Mouse (Mus musculus): ENCODE data around the gene Filip1.
"Not testable (repeated sequence)": the region's sequence is repeated elsewhere in the genome, so short reads cannot be mapped to it uniquely, and the experiment has no call there.

Gene Filip1

DNA sequence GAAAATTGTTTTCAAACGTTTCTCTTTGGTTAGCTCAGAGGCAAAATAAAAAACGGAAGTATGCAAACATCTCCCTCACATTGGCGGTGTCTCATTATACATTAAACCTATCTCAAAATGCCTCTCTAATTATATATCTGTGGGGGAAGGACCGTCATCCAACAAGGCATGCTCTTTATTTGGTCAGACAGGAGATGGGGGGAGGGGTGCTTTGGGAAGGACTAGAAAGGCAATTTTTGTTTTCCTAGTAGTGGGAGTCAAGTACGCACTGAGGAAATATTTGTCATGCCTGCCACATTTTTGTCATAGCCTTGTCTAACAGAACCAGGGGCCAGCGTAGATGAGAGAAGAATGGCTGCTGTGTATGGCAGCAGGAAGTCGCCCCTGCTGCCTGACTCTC lies at the start of gene Filip1:
Filip1 (minus strand) TSS at position 101 of the 400 bp plus-strand sequence.
- DNase-seq (ENCODE audit: low read depth, low spot score), result peak; percentile 8

DNA sequence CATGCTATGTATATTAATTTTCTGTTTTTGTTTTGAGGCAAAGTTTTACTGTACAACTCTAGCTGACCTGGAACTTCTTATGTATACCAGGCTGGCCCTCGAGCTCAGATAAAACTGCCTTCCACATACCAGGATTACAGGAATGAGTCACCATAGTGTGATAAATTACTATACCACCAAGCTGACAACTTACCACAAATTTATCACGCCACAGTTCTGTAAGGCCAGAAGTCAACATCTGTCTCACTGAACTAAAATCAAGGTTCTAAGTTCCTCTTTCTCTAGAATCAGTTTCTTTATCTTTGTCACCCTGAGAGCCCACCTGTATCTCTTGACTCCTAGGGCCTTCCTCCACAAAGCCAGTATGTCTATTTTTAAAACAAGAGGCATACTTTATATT lies 45.0 kb upstream of the Filip1 start:
- DNase-seq (ENCODE audit: low read depth, low spot score), result no peak

DNA sequence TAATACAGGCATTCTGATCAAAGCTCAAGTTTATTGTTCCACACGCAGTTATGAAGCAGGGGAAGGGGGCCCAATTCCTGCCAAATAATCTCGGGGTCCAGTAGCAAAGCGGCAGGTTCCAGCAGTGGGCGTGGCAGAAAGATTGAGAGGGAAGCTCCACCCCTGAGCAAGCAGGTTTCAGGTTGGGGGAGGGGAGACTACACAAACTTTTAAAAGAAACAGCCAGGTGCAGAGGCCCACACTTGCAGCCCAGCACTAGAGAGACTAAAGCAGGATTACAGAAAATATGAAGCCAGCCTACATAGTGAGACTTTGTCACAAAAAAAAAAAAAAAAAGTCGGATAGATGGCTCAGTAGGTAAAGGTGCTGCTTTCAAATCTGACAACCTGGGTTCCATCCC lies 40.3 kb upstream of the Filip1 start:
- no peak for DNase-seq (ENCODE audit: low read depth, low spot score)

DNA sequence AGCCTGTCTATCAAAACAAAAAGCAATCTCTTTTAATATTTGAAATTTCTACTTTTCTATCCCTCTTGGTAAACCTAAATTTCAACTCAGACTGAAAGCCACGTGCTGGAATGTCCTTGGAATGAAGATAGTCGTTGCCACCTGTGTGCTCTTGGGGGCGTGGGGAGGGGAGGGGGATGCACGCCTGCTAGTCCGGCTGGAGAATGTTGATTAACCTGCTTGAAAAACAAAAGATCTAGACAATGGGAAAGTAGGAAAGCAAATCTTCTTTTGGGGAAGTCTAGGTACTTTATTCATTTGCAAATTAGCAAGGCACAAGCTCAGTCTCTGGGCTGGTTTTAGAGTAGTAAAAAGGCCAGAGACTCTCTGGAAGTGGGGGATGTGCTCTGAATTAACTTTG lies 36.6 kb upstream of the Filip1 start:
- DNase-seq (ENCODE audit: low read depth, low spot score), result not testable (repeated sequence)

DNA sequence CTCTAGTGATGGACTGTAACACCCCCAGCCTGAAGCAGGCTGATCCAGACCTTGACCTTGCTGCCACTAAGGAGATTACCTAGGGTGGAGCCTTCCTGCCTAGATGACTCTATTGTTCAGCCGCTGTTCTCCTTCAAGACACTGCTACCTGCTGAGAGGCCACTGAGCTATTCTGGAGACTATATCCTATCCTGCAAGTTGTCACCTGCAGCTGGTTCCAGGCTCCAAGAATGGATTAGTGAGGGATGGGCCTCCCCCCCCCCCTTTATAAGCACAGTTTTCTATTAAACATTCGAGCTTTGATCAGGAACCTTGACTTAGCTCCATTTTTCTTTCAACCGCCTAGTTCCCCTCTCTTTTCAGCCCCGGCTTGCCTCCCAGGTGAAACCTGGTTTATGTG lies 31.6 kb upstream of the Filip1 start:
- DNase-seq (ENCODE audit: low read depth, low spot score), result not testable (repeated sequence)

DNA sequence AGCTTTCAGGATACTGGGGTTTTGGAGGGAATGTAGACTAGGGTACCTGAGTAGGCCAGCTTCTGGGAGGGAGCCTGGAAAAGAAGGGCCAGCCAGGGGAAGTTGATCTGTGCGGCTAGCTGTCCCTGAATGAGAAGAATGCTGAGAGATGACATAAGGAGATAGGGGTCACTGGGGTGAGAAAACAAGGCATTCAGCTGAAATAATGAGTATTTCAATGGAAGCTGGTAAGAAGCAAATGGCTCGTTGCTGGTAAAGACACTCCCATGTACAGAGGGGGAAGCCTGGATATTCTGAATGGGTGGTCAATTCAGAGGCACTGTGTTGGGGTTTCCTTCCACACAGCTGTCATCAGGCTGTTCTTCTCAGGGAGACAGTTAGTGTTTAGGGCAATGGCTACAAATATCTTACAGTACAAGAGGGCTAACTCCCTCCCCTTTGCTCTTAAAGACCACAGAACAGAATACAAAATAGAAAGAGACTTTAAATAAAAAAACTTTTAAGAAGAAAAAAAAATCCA lies 26.7 kb upstream of the Filip1 start:
- no peak for DNase-seq (ENCODE audit: low read depth, low spot score)

DNA sequence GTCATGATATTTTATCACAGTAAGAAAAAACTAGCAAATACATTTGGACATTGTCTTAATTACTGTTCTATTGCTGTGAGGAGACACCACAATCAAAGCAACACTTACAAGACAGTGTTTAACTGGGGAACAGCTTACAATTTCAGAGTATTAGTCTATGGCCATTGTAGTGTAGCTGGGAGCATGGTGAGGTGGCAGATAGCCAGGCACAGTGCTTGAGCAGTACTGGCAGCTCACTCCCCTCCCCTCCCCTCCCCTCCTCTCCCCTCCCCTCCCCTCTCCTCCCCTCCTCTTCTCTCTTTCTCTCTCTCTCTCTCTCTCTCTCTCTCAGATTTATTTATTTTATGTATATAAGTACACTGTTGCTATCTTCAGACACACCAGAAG lies 25.3 kb upstream of the Filip1 start:
- DNase-seq (ENCODE audit: low read depth, low spot score), result no peak

DNA sequence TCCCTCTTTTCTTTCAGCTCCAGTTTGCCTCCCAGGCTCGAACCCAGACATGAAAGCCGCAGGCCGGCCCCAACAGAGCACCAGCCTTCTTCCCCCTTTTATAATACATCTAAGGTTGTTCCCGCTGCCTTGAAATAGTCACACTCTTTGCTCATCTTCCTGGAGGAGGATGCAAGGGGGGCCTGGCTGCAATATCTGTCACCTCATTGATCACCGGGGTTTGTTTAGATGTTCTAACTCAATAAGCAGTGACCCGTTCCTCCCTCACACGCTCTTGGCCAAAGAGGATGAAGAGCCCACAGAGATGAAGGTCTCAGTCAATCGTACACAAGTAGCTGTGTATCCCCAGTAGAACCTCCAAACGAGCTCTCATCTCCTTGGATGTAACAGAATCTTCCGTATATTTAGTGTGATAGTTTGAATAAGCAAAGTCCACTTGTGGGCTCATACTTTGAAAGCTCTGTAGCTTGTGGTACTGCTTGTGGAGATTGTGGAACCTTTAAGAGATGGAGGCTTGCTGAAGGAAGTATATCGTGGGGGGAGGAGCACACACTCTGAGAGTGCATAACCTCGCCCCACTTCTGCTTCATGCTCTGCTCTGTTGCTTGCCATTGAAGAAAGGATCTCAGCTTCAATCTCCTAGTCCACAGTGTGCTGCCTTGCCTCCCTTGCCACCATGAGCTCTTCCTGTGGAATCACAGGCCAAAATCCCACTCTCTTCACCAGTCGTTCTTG lies 24.8 kb upstream of the Filip1 start:
- no peak for DNase-seq (ENCODE audit: low read depth, low spot score)

DNA sequence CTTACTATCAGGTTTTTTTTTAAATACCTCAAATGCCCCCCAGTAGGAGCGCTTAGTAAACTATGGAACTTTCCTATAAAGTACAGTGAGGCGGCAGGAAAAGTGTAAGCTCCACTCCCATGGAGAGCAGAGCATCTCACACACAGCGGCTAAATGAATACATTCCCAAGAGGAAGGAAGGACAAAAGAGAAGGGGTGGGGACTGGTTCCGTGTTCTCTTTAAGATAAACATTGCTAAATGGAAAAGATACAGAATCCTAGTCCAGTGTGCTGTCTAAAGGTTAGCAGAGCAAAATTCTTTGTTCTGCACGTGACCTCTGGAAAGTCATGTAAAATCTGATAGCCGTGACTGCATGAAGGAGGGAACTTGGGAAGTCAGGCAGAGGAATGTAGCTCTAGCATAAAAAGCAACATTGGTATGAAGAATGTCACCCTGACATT lies 13.9 kb upstream of the Filip1 start:
- no peak for DNase-seq (ENCODE audit: low read depth, low spot score)

DNA sequence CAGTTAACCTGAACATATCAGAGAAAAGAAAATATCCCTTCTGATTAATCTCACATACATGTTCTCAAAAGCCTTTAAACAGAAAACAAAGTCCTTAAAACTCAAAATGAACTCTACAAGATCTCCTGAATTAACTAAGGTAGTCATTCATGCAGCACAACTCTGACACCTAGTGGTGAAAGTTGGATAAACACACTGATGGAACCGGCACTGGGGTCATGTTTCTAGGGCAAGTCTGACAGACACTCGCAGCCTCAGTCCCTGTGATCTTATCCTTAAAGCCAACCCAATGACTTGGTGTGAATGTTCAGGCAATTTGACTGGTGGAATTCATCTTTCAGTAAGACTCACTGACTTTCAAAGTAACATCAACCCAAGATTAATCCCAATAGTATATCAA lies 13.4 kb upstream of the Filip1 start:
- peak; percentile 58 for DNase-seq (ENCODE audit: low read depth, low spot score)

DNA sequence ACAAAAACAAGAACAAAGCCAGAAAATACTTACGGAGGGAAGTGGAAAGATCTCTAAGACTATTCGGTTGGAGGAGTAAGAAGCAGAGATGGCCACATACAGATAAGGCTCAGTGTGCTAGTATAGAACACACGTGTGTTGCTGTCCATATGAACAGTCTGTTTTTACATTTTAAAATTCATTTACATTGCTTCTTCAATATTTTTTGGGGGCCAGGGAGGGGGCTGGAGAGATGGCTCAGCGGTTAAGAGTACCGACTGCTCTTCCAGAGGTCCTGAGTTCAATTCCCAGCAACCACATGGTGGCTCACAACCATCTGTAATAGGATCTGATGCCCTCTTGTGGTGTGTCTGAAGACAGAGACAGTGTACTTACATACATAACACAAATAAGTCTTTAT lies 12.7 kb upstream of the Filip1 start:
- not testable (repeated sequence) for DNase-seq (ENCODE audit: low read depth, low spot score)

DNA sequence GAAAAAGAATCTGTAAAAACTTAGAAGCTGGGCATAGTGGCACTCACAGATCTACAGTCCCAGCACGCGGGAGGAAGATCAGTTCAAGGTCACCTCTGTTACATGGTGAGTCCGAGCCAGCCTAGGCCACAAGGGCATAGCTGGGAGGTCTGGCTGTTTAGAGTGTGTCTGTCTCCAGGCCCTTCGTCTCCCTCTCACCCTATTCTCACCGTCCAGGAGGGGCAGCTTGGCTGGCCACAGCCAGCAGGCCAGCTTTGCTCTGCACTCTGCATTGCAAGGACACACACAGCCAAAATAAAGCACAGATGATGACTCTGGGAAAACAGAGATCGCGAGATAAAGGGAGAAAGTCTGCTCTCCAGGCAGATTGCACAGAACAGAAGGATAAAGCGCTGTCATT lies 10.2 kb upstream of the Filip1 start:
- peak; percentile 21 for DNase-seq (ENCODE audit: low read depth, low spot score)

DNA sequence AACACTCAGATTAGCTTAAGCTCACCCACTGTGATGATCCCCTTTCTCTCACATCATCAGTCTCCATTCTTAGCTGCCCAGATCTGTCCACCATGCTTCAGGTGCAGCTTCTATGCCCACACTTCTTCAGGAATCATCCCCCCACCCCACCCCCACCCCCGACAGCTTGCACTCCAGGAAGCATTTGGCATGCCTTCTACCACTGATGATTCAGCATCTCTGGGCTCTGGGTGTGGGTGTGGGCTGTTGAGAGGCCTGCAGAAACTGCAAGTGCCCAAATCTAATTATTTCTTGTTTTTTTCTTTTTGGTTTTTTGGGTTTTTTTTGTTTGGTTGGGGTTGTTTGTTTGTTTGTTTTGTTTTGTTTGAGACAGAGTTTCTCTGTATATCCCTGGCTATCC lies 9.0 kb upstream of the Filip1 start:
- peak; percentile 74 for DNase-seq (ENCODE audit: low read depth, low spot score)

DNA sequence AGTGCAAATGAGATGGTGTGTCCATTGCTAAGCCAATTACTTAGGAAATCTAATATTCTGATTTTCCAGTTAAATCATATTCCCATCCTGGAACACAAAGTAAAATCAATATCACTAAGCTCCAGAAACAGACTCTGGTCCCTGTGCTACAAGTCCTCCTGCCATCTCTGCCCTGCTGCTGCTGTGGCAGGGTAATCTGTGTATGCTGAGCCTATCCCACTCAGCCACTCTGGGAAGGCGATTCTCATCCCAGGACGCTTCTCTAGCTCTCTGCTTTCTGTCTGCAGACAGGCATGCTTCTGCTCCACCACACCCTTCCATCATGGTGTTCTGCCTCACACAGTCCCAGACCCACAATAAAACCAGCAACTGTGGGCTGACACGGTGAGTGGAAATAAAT lies 7.8 kb upstream of the Filip1 start:
- DNase-seq (ENCODE audit: low read depth, low spot score), result no peak

DNA sequence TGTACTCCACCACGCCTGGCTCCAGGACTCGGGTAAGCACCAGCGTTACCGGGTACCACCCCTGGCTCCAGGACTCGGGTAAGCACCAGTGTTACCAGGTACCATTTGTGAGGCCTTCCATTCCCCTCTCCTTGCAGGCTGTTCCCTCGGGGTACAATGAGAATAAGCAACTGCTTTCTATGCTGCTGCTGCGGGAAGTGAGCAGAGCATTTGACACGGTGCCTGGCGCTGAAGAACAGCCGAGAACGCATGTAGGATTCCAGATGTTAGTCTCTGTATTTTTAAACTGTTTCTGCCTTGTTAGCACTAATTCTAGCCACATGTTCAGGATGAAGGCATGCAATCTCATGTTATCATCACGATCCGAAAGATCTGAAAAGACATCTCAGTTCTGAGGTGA lies 635 bp downstream of the Filip1 start:
- no peak for DNase-seq (ENCODE audit: low read depth, low spot score)

DNA sequence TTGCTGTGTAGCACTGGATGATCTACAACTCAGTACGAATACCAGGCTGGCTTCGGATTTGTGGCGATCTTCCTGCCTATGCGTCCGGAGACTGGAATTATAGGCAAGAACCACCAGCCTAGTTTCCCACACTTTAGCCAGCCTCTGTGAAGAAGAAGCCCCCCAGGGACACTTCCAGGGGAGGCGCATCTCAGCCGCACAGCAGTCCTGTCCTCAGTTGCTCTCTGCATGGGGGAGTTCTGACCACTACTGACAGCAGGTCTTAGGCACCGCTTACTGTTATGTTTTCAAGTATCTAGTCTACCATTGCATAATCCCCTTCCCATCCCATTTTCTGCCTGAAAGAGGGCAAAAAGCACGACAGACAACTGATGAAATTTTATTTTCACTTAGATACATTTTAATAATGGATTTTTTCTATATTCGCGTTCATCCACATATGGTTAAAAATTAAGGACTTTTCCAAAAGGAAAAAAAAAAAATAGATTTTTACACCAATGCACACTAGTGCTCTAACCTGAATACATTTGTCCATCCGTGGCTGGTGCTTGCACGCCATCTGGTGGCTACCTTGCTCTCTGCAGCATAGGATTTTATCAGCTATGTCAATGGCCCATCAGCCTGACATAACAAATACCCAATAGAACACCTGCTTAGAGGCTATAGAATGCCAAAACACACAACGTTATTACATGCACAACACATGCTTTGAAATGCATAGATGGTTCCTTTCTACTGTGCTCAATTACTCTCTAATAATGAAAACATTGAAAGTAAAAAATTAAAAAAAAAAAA lies 10.1 kb downstream of the Filip1 start:
- peak; percentile 79 for DNase-seq (ENCODE audit: low read depth, low spot score)

DNA sequence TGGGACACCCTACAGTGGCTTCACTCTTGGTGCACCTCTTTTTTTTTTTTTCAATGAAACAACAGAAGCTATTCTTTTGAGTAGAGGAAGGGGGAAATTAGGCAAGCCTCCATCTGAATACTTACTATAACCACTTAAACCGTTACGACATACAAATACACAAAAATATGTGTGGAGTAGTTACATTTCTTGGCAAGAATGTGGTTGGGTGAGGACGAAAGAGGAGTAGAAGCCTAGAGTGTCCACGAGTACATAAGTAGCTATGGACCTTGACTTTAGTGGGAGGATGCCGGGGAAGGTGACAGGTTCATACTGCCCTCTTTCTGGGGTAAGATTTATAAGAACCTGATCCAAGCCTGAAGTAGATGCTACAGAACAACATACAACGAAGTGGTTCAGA lies 15.4 kb downstream of the Filip1 start:
- DNase-seq (ENCODE audit: low read depth, low spot score), result no peak

DNA sequence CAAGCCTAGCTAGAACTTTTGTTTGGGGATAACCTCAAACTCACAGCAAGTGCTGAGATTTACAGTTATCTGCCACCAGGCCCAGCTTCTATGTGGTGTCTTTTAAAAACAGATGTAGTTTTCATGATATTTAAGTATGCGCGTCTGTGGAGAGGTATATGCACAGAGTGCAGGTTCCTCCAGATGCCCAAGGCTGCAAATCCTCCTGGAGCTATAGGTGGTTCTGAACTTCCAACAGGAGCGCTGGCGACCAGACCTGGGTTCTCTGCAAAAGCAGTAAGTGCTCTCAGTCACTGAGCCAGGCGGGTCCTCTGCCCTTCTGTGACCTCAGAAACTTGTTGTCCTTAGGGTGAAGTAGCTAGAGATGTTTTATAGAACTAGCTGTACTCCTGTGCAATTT lies 18.4 kb downstream of the Filip1 start:
- DNase-seq (ENCODE audit: low read depth, low spot score), result no peak

DNA sequence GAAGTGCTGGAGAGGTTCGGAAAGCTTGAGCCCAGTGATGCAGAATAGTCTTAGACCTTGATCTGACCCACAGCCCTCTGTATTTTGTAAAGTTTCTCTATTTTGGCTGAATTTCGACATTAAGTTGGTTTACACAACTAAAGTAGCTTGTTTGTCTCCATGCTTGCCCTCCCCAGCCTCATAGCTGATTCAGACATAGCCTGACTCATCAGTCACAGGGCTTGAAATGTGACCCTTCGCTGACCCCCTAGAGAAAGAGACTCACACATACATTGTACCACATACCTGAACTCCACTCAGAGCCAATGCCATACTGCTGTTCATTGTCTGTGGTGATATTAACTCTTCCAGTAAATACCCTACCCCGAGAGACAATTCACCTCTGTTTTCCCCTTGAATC lies 19.6 kb downstream of the Filip1 start:
- DNase-seq (ENCODE audit: low read depth, low spot score), result no peak

DNA sequence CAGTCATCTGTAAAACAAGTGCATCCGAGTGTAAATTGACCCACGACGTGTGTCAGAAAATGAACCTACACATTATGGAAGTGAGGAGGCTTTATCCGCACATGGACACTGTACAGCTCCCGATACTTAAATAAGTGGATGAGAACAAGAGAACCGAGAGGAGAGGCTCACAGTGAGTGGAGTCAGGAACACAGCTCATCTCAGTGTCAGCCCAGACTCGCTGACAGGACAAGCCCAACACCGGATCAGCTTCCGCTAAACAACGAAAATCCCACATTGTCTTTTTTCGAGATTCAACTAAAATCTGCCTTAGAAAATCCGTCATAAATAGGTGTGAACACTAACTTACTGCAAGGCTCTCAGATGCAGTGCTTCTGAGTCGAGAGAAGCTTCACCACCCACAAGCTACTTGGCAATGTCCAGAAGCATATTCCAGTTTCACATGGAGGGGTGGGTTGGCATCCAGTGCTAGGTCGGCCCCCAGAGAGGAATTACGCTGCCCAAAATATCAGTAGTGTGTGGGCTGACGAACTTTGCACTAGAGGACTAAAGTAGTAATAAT lies 22.1 kb downstream of the Filip1 start:
- no peak for DNase-seq (ENCODE audit: low read depth, low spot score)

DNA sequence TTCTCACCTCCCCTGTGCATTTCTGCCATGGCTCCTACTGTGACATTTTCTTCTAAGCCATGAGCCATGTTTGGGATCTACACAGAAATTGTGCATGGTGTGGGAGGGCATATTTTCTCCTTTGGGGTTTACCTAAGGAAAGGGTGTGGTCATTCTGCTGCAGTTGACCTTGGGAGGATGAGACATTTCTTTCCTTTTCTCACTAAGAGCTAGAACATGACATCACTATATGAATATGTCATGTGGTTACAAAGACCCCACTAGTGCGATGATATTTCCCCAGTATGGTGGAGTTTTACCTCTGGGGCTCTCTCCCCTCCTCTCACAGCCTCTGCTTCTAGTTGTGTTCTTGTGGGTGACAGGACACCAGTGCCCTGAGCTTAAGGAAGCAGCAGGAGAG lies 22.9 kb downstream of the Filip1 start:
- DNase-seq (ENCODE audit: low read depth, low spot score), result no peak

DNA sequence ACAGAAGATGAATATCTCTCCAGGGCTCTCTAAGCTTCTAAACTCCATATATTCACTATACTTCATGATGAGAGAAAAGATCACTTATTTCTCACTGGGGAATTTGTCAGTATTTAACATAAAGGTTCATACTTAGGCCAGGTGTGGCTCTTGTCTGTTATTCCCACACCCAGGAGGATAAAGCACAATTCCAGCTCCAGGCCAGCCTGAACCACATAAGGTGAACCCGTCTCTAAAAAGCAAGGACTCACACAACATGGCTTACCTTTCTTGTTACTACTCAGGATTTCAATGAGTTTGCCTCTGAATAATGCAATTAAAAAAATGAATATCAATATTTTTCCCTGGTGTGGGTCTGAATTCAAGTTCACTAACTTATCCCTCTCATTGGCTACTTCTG lies 23.6 kb downstream of the Filip1 start:
- no peak for DNase-seq (ENCODE audit: low read depth, low spot score)

DNA sequence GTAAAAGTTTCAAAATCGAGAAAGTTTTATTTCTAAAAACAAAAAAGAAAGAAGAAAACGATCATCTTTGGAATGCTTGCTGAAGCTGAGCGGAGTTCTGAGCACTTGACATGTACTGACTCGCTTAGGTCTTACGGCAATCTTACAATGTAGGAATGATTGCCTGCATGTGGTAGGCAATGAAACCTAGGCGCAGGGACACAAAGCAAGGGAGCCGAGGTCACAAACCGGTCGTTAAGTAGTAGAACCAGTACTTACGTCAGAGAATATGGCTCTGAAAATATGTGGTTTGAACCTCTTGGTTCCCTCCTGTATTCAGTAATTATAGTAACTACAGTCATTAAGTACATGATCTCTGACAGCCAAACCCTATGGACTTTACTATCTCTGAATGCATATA lies 29.4 kb downstream of the Filip1 start:
- no peak for DNase-seq (ENCODE audit: low read depth, low spot score)

All from brain, adult 2 months (tissue).